Comparison of ENCODE assay signal across 8 mouse cellular contexts in genomic region chr2:80638364-80639241, GRCm38 (mm10). TPM values are rescaled to one million over a fixed set of nuclear protein-coding genes. Genes with fewer than 3 reads are reported as not detected.
A peak's percentile ranks its signal among the peaks of the same experiment; 100 is the strongest.
DNase-seq lines count a peak whose midpoint lies in the region; ATAC-seq lines count a peak whose summit lies in the region.

No protein-coding gene starts in this region.

- ATAC-seq in hindbrain, embryonic 15.5 days (ENCODE audit: low FRiP score, low read depth) = peak; percentile 99

- H3K4me2 ChIP-seq in hindbrain, embryonic 15.5 days = peak overlapping the region; percentile 67

- peak overlapping the region; percentile 65 for H3K4me3 ChIP-seq in hindbrain, embryonic 15.5 days

- H3K4me1 ChIP-seq in hindbrain, embryonic 15.5 days (replicated peaks) = peaks cover 9% of the 10 kb centered on the region

- no peaks in the 10 kb centered on the region for H3K9me3 ChIP-seq in hindbrain, embryonic 15.5 days

- DNase-seq in R1 (ENCODE audit: low read depth, low spot score) = peak; percentile 94
- peak; percentile 95 to 96 for DNase-seq in cerebellum, postnatal 25 days
- peak; percentile 91 for DNase-seq in frontal cortex, postnatal 25 days (ENCODE audit: low spot score in 2 of 2)
- peak; percentile 85 for DNase-seq in left cerebral cortex, adult 11 months (ENCODE audit: low spot score)
- peak; percentile 91 to 94 for DNase-seq in lung, postnatal 4 days
- DNase-seq in retina, postnatal 7 days (ENCODE audit: low read depth, low spot score) = peak; percentile 89
- peak; percentile 81 for DNase-seq in urinary bladder, adult 2 months (ENCODE audit: low spot score)

- H3K27me3 ChIP-seq in hindbrain, embryonic 15.5 days = no peaks in the 10 kb centered on the region

- H3K36me3 ChIP-seq in hindbrain, embryonic 15.5 days = peaks cover 9% of the 10 kb centered on the region; the same call in 1 of the 2 replicates

- H3K27ac ChIP-seq in hindbrain, embryonic 15.5 days (replicated peaks) = peak overlapping the region; percentile 80

- H3K9ac ChIP-seq in hindbrain, embryonic 15.5 days = peak overlapping the region; percentile 57

- under 1% methylated on average over 43 of the region's 45 CpGs for WGBS in hindbrain, embryonic 15.5 days

RNA-seq across cellular contexts. Expression of gene Nup35, which starts 21.6 kb away (rescaled TPM):
- 52.5 and 53.7 TPM in 2 replicates for polyA plus RNA-seq in hindbrain, embryonic 15.5 days (2015; fragmentation: Nextera tagmentation; extraction: Ambion mirVana)
- 17.4 and 21.9 TPM in 2 replicates for polyA plus RNA-seq in urinary bladder, adult 2 months (2012; rRNA removed)

RNA-seq across cellular contexts. Expression of gene Dusp19, which starts 21.8 kb away (rescaled TPM):
- 16.1 and 16.2 TPM in 2 replicates for polyA plus RNA-seq in hindbrain, embryonic 15.5 days (2015; fragmentation: Nextera tagmentation; extraction: Ambion mirVana)
- polyA plus RNA-seq in urinary bladder, adult 2 months (2012; rRNA removed) = 10.0 and 10.3 TPM in 2 replicates

RNA-seq across cellular contexts. Expression of gene Nckap1, which starts 57.4 kb away (rescaled TPM):
- 101 and 104 TPM in 2 replicates for polyA plus RNA-seq in hindbrain, embryonic 15.5 days (2015; fragmentation: Nextera tagmentation; extraction: Ambion mirVana)
- polyA plus RNA-seq in urinary bladder, adult 2 months (2012; rRNA removed) = 93.1 and 96.9 TPM in 2 replicates

Comparison
In these comparisons a context has a peak if more than half of its experiments do, and no peak if none do; other contexts are left out.
1. Peak in every context shown above with its lines: DNase-seq, ATAC-seq, H3K4me3 ChIP-seq and H3K27ac ChIP-seq.